Mouse (Mus musculus): ENCODE results near the gene Gins1.

Gene Gins1

GRCm38 (mm10) chr2:150904936-150905450 is at the start of gene Gins1:
Gene Gins1, plus strand, starts transcription at chr2:150905400.
- in situ Hi-C loops (cut with MboI; ENCODE audit: low pct_unique_long_range_greater_than_20kb in 1 of 2, low sequenced_read_pairs in 2 of 2, unreplicated experiment in 1 of 2), result no loop called here

- in situ Hi-C loops (cut with MboI; ENCODE audit: low pct_unique_long_range_greater_than_20kb in 1 of 2, low sequenced_read_pairs in 2 of 2, unreplicated experiment in 1 of 2), result no loop called here
These were observed 46.3 kb upstream of the Gins1 start for GRCm38 (mm10) chr2:150858724-150859487.

- in situ Hi-C loops (cut with MboI; ENCODE audit: low pct_unique_long_range_greater_than_20kb in 1 of 2, low sequenced_read_pairs in 2 of 2, unreplicated experiment in 1 of 2), result no loop called here
These were observed 45.3 kb upstream of the Gins1 start for GRCm38 (mm10) chr2:150859709-150860470.

- in situ Hi-C loops (cut with MboI; ENCODE audit: low pct_unique_long_range_greater_than_20kb in 1 of 2, low sequenced_read_pairs in 2 of 2, unreplicated experiment in 1 of 2), result no loop called here
These were observed 44.1 kb upstream of the Gins1 start for GRCm38 (mm10) chr2:150861128-150861527.

- in situ Hi-C loops (cut with MboI; ENCODE audit: low pct_unique_long_range_greater_than_20kb in 1 of 2, low sequenced_read_pairs in 2 of 2, unreplicated experiment in 1 of 2), result no loop called here
These were observed 38.2 kb upstream of the Gins1 start for GRCm38 (mm10) chr2:150867021-150867420.

- in situ Hi-C loops (cut with MboI; ENCODE audit: low pct_unique_long_range_greater_than_20kb in 1 of 2, low sequenced_read_pairs in 2 of 2, unreplicated experiment in 1 of 2), result no loop called here
These were observed 35.8 kb upstream of the Gins1 start for GRCm38 (mm10) chr2:150869446-150869845.

GRCm38 (mm10) chr2:150874508-150874907 is 30.7 kb upstream of the Gins1 start:
- in situ Hi-C loops (cut with MboI; ENCODE audit: low pct_unique_long_range_greater_than_20kb in 1 of 2, low sequenced_read_pairs in 2 of 2, unreplicated experiment in 1 of 2), result no loop called here

- in situ Hi-C loops (cut with MboI; ENCODE audit: low pct_unique_long_range_greater_than_20kb in 1 of 2, low sequenced_read_pairs in 2 of 2, unreplicated experiment in 1 of 2), result no loop called here
These were observed 30.0 kb upstream of the Gins1 start for GRCm38 (mm10) chr2:150875226-150875625.

GRCm38 (mm10) chr2:150877561-150877960 is 27.6 kb upstream of the Gins1 start:
- in situ Hi-C loops (cut with MboI; ENCODE audit: low pct_unique_long_range_greater_than_20kb in 1 of 2, low sequenced_read_pairs in 2 of 2, unreplicated experiment in 1 of 2), result no loop called here

GRCm38 (mm10) chr2:150884075-150884778 is 21.0 kb upstream of the Gins1 start:
- in situ Hi-C loops (cut with MboI; ENCODE audit: low pct_unique_long_range_greater_than_20kb in 1 of 2, low sequenced_read_pairs in 2 of 2, unreplicated experiment in 1 of 2), result no loop called here

- in situ Hi-C loops (cut with MboI; ENCODE audit: low pct_unique_long_range_greater_than_20kb in 1 of 2, low sequenced_read_pairs in 2 of 2, unreplicated experiment in 1 of 2), result no loop called here
These were observed 20.5 kb upstream of the Gins1 start for GRCm38 (mm10) chr2:150884779-150885110.

- in situ Hi-C loops (cut with MboI; ENCODE audit: low pct_unique_long_range_greater_than_20kb in 1 of 2, low sequenced_read_pairs in 2 of 2, unreplicated experiment in 1 of 2), result no loop called here
These were observed 19.4 kb upstream of the Gins1 start for GRCm38 (mm10) chr2:150885814-150886213.

GRCm38 (mm10) chr2:150886315-150886714 is 18.9 kb upstream of the Gins1 start:
- in situ Hi-C loops (cut with MboI; ENCODE audit: low pct_unique_long_range_greater_than_20kb in 1 of 2, low sequenced_read_pairs in 2 of 2, unreplicated experiment in 1 of 2), result no loop called here

GRCm38 (mm10) chr2:150887370-150887769 is 17.8 kb upstream of the Gins1 start:
- in situ Hi-C loops (cut with MboI; ENCODE audit: low pct_unique_long_range_greater_than_20kb in 1 of 2, low sequenced_read_pairs in 2 of 2, unreplicated experiment in 1 of 2), result no loop called here

GRCm38 (mm10) chr2:150894617-150895267 is 10.5 kb upstream of the Gins1 start:
- in situ Hi-C loops (cut with MboI; ENCODE audit: low pct_unique_long_range_greater_than_20kb in 1 of 2, low sequenced_read_pairs in 2 of 2, unreplicated experiment in 1 of 2), result no loop called here

GRCm38 (mm10) chr2:150895691-150896252 is 9.4 kb upstream of the Gins1 start:
- in situ Hi-C loops (cut with MboI; ENCODE audit: low pct_unique_long_range_greater_than_20kb in 1 of 2, low sequenced_read_pairs in 2 of 2, unreplicated experiment in 1 of 2), result no loop called here

GRCm38 (mm10) chr2:150900341-150900740 is 4.9 kb upstream of the Gins1 start:
- in situ Hi-C loops (cut with MboI; ENCODE audit: low pct_unique_long_range_greater_than_20kb in 1 of 2, low sequenced_read_pairs in 2 of 2, unreplicated experiment in 1 of 2), result no loop called here

GRCm38 (mm10) chr2:150902347-150902746 is 2.9 kb upstream of the Gins1 start:
- in situ Hi-C loops (cut with MboI; ENCODE audit: low pct_unique_long_range_greater_than_20kb in 1 of 2, low sequenced_read_pairs in 2 of 2, unreplicated experiment in 1 of 2), result no loop called here
